Mouse (Mus musculus): ENCODE data around the gene Myo5a. TPM values are rescaled to one million over a fixed set of nuclear protein-coding genes. Genes with fewer than 3 reads are reported as not detected.

Myo5a gene
- polyA plus RNA-seq, 1 experiment from 2014 or later: 23.5 TPM

GRCm38 (mm10) chr9:75214743-75215413 lies 144.1 kb downstream of the Myo5a start:
- Histone ChIP-seq H3K27ac (replicated peaks; ENCODE audit: low read depth, low read length) (no peak overlapping the region), H3K4me2 (ENCODE audit: low read depth, low read length) (no peak overlapping the region), H3K27me3 (ENCODE audit: control insufficient read depth, insufficient read depth, low read length) (no peaks in the 10 kb centered on the region), H3K9ac (replicated peaks; ENCODE audit: low read length) (no peak overlapping the region), H3K9me3 (replicated peaks; ENCODE audit: control insufficient read depth, low read length) (no peaks in the 10 kb centered on the region), H3K4me3 (ENCODE audit: low read depth, low read length) (no peak overlapping the region), H3K4me1 (ENCODE audit: control insufficient read depth, insufficient read depth, low read length) (no peaks in the 10 kb centered on the region), H3K36me3 (replicated peaks; ENCODE audit: control insufficient read depth, insufficient read depth, low read depth, low read length) (peaks cover 3% of the 10 kb centered on the region; the same call in 1 of the 2 replicates)
- ATAC-seq (replicated peaks; ENCODE audit: insufficient number of reproducible peaks, low FRiP score, low TSS enrichment, low read depth): no peak
- WGBS: 90% methylated on average over 11 of the region's 11 CpGs
- DNase-seq (ENCODE audit: low spot score): no peak

- DNase-seq (ENCODE audit: low spot score) (no peak), ATAC-seq (replicated peaks; ENCODE audit: insufficient number of reproducible peaks, low FRiP score, low TSS enrichment, low read depth) (no peak)
- H3K27me3 ChIP-seq (ENCODE audit: control insufficient read depth, insufficient read depth, low read length): no peaks in the 10 kb centered on the region
- no peaks in the 10 kb centered on the region for H3K4me1 ChIP-seq (ENCODE audit: control insufficient read depth, insufficient read depth, low read length)
- no peaks in the 10 kb centered on the region; the same call in 1 of the 2 replicates for H3K36me3 ChIP-seq (replicated peaks; ENCODE audit: control insufficient read depth, insufficient read depth, low read depth, low read length)
- H3K9me3 ChIP-seq (replicated peaks; ENCODE audit: control insufficient read depth, low read length): no peaks in the 10 kb centered on the region
- no peak overlapping the region for H3K27ac ChIP-seq (replicated peaks; ENCODE audit: low read depth, low read length)
- 82% methylated on average over 5 of the region's 5 CpGs for WGBS
- no peak overlapping the region for H3K4me2 ChIP-seq (ENCODE audit: low read depth, low read length)
- no peak overlapping the region for H3K4me3 ChIP-seq (ENCODE audit: low read depth, low read length)
- H3K9ac ChIP-seq (replicated peaks; ENCODE audit: low read length): no peak overlapping the region
Observed at GRCm38 (mm10) chr9:75219942-75220341, 149.1 kb downstream of the Myo5a start.

GRCm38 (mm10) chr9:75221420-75222287 lies 150.8 kb downstream of the Myo5a start:
- 73% methylated on average over 10 of the region's 10 CpGs for WGBS

GRCm38 (mm10) chr9:75231841-75232746 lies 161.3 kb downstream of the Myo5a start, which contains the start of gene Myo5c:
TSS of gene Myo5c (plus strand) at chr9:75232020.
- DNase-seq (ENCODE audit: low spot score) (peak; percentile 45), ATAC-seq (replicated peaks; ENCODE audit: insufficient number of reproducible peaks, low FRiP score, low TSS enrichment, low read depth) (peak; percentile 46; the same call in 1 of the 2 replicates)
- peak within 1 kb of the TSS; percentile 65 for H3K4me2 ChIP-seq (ENCODE audit: low read depth, low read length)
- 3% methylated on average over 48 of the region's 48 CpGs for WGBS
- no peaks in the 10 kb centered on the region for H3K4me1 ChIP-seq (ENCODE audit: control insufficient read depth, insufficient read depth, low read length)
- no peak within 1 kb of the TSS for H3K27ac ChIP-seq (replicated peaks; ENCODE audit: low read depth, low read length)
- no peaks in the 10 kb centered on the region for H3K36me3 ChIP-seq (replicated peaks; ENCODE audit: control insufficient read depth, insufficient read depth, low read depth, low read length)
- H3K27me3 ChIP-seq (ENCODE audit: control insufficient read depth, insufficient read depth, low read length): peaks cover 11% of the 10 kb centered on the region
- peak within 1 kb of the TSS; percentile 30 for H3K4me3 ChIP-seq (ENCODE audit: low read depth, low read length)
- H3K9ac ChIP-seq (replicated peaks; ENCODE audit: low read length): 0 out of 2 replicates have a peak within 1 kb of the TSS, but pooled peaks have one; percentile 1
- no peaks in the 10 kb centered on the region for H3K9me3 ChIP-seq (replicated peaks; ENCODE audit: control insufficient read depth, low read length)

More at GRCm38 (mm10) chr9:75221420-75222287, 150.8 kb downstream of the Myo5a start:
- Histone ChIP-seq H3K36me3 (replicated peaks; ENCODE audit: control insufficient read depth, insufficient read depth, low read depth, low read length) (no peaks in the 10 kb centered on the region), H3K27ac (replicated peaks; ENCODE audit: low read depth, low read length) (no peak overlapping the region), H3K9me3 (replicated peaks; ENCODE audit: control insufficient read depth, low read length) (no peaks in the 10 kb centered on the region), H3K27me3 (ENCODE audit: control insufficient read depth, insufficient read depth, low read length) (no peaks in the 10 kb centered on the region), H3K4me2 (ENCODE audit: low read depth, low read length) (no peak overlapping the region), H3K4me1 (ENCODE audit: control insufficient read depth, insufficient read depth, low read length) (no peaks in the 10 kb centered on the region), H3K4me3 (ENCODE audit: low read depth, low read length) (no peak overlapping the region), H3K9ac (replicated peaks; ENCODE audit: low read length) (no peak overlapping the region)
- ATAC-seq (replicated peaks; ENCODE audit: insufficient number of reproducible peaks, low FRiP score, low TSS enrichment, low read depth) (peak; percentile 52; the same call in 1 of the 2 replicates), DNase-seq (ENCODE audit: low spot score) (no peak)

GRCm38 (mm10) chr9:75232860-75233259 lies 162.0 kb downstream of the Myo5a start:
- peaks cover 11% of the 10 kb centered on the region for H3K27me3 ChIP-seq (ENCODE audit: control insufficient read depth, insufficient read depth, low read length)
- no peak for ATAC-seq (replicated peaks; ENCODE audit: insufficient number of reproducible peaks, low FRiP score, low TSS enrichment, low read depth)
- H3K4me2 ChIP-seq (ENCODE audit: low read depth, low read length): no peak overlapping the region
- WGBS: 16% methylated on average over 8 of the region's 8 CpGs
- no peak overlapping the region for H3K4me3 ChIP-seq (ENCODE audit: low read depth, low read length)
- DNase-seq (ENCODE audit: low spot score): no peak
- no peak overlapping the region for H3K9ac ChIP-seq (replicated peaks; ENCODE audit: low read length)
- no peaks in the 10 kb centered on the region for H3K36me3 ChIP-seq (replicated peaks; ENCODE audit: control insufficient read depth, insufficient read depth, low read depth, low read length)
- no peaks in the 10 kb centered on the region for H3K4me1 ChIP-seq (ENCODE audit: control insufficient read depth, insufficient read depth, low read length)
- H3K27ac ChIP-seq (replicated peaks; ENCODE audit: low read depth, low read length): no peak overlapping the region
- H3K9me3 ChIP-seq (replicated peaks; ENCODE audit: control insufficient read depth, low read length): no peaks in the 10 kb centered on the region

GRCm38 (mm10) chr9:75234271-75234741 lies 163.5 kb downstream of the Myo5a start:
- Histone ChIP-seq H3K36me3 (replicated peaks; ENCODE audit: control insufficient read depth, insufficient read depth, low read depth, low read length) (no peaks in the 10 kb centered on the region), H3K9ac (replicated peaks; ENCODE audit: low read length) (no peak overlapping the region), H3K27me3 (ENCODE audit: control insufficient read depth, insufficient read depth, low read length) (peaks cover 11% of the 10 kb centered on the region), H3K9me3 (replicated peaks; ENCODE audit: control insufficient read depth, low read length) (no peaks in the 10 kb centered on the region), H3K4me1 (ENCODE audit: control insufficient read depth, insufficient read depth, low read length) (no peaks in the 10 kb centered on the region), H3K27ac (replicated peaks; ENCODE audit: low read depth, low read length) (no peak overlapping the region), H3K4me3 (ENCODE audit: low read depth, low read length) (no peak overlapping the region), H3K4me2 (ENCODE audit: low read depth, low read length) (no peak overlapping the region)
- DNase-seq (ENCODE audit: low spot score) (no peak), ATAC-seq (replicated peaks; ENCODE audit: insufficient number of reproducible peaks, low FRiP score, low TSS enrichment, low read depth) (no peak)
- 28% methylated on average over 7 of the region's 7 CpGs for WGBS

GRCm38 (mm10) chr9:75234983-75235627 lies 164.3 kb downstream of the Myo5a start:
- no peak for DNase-seq (ENCODE audit: low spot score)
- Histone ChIP-seq H3K9ac (replicated peaks; ENCODE audit: low read length) (no peak overlapping the region), H3K4me3 (ENCODE audit: low read depth, low read length) (no peak overlapping the region), H3K4me1 (ENCODE audit: control insufficient read depth, insufficient read depth, low read length) (no peaks in the 10 kb centered on the region), H3K27me3 (ENCODE audit: control insufficient read depth, insufficient read depth, low read length) (peaks cover 11% of the 10 kb centered on the region), H3K4me2 (ENCODE audit: low read depth, low read length) (no peak overlapping the region), H3K27ac (replicated peaks; ENCODE audit: low read depth, low read length) (no peak overlapping the region), H3K36me3 (replicated peaks; ENCODE audit: control insufficient read depth, insufficient read depth, low read depth, low read length) (no peaks in the 10 kb centered on the region), H3K9me3 (replicated peaks; ENCODE audit: control insufficient read depth, low read length) (no peaks in the 10 kb centered on the region)
- ATAC-seq (replicated peaks; ENCODE audit: insufficient number of reproducible peaks, low FRiP score, low TSS enrichment, low read depth): no peak
- 66% methylated on average over 12 of the region's 12 CpGs for WGBS
